ENCODE assay signal across 25 mouse cellular contexts in genomic region chr10:25396859-25397258, GRCm38 (mm10). TPM values are rescaled to one million over a fixed set of nuclear protein-coding genes. Genes with fewer than 3 reads are reported as not detected.
DNase-seq lines count a peak whose midpoint lies in the region; ATAC-seq and TF ChIP-seq lines count a peak whose summit lies in the region.
"Had no signal": no experiment of that assay in that cellular context is flagged by ENCODE, and none has a peak within 500 bp of the region (broad histone marks: within the 10 kb centered on the region; RNA-seq: fewer than 3 reads in every experiment).

No protein-coding gene starts in this region.

- WGBS in liver, embryonic 12.5 days (ENCODE audit: insufficient replicate concordance) = 39% methylated on average over 3 of the region's 3 CpGs
- 53% methylated on average over 3 of the region's 3 CpGs for WGBS in liver, postnatal 0 days (ENCODE audit: insufficient replicate concordance)
- WGBS in liver, embryonic 14.5 days (ENCODE audit: insufficient replicate concordance) = 25% methylated on average over 3 of the region's 3 CpGs
- 82% methylated on average over 3 of the region's 3 CpGs for WGBS in midbrain, embryonic 10.5 days

- no peaks in the 10 kb centered on the region for H3K9me3 ChIP-seq in liver, embryonic 12.5 days (replicated peaks)
- no peaks in the 10 kb centered on the region for H3K9me3 ChIP-seq in liver, postnatal 0 days (ENCODE audit: low read length)
- no peaks in the 10 kb centered on the region for H3K9me3 ChIP-seq in liver, embryonic 14.5 days (ENCODE audit: control insufficient read depth, low read length)
- H3K9me3 ChIP-seq in midbrain, embryonic 10.5 days (replicated peaks) = no peaks in the 10 kb centered on the region
- H3K9me3 ChIP-seq: embryonic facial prominence, embryonic 12.5 days; embryonic facial prominence, embryonic 15.5 days; forebrain, embryonic 12.5 days; forebrain, embryonic 15.5 days; hindbrain, embryonic 10.5 days; hindbrain, embryonic 13.5 days; intestine, embryonic 15.5 days had no signal

- H3K4me3 ChIP-seq in liver, embryonic 12.5 days = no peak overlapping the region
- H3K4me3 ChIP-seq in liver, postnatal 0 days (ENCODE audit: low read depth, low read length) = no peak overlapping the region
- no peak overlapping the region for H3K4me3 ChIP-seq in liver, embryonic 14.5 days (ENCODE audit: insufficient read depth in 1 of 2, low read depth in 2 of 2, low read length in 2 of 2)
- no peak overlapping the region for H3K4me3 ChIP-seq in midbrain, embryonic 10.5 days
- H3K4me3 ChIP-seq: embryonic facial prominence, embryonic 12.5 days; embryonic facial prominence, embryonic 15.5 days; forebrain, embryonic 12.5 days; forebrain, embryonic 15.5 days; heart, adult 2 months; hindbrain, embryonic 10.5 days; hindbrain, embryonic 13.5 days; intestine, embryonic 15.5 days had no signal

- H3K4me1 ChIP-seq in liver, embryonic 12.5 days = peaks cover 41% of the 10 kb centered on the region
- peaks cover 28% of the 10 kb centered on the region for H3K4me1 ChIP-seq in liver, postnatal 0 days (ENCODE audit: insufficient read depth)
- H3K4me1 ChIP-seq in liver, embryonic 14.5 days (replicated peaks; ENCODE audit: control insufficient read depth in 2 of 2, insufficient read depth in 2 of 2, low read length in 1 of 2) = peaks cover 0 to 15% of the 10 kb centered on the region in 2 experiments; a peak in 3 of 4 replicates
- H3K4me1 ChIP-seq in midbrain, embryonic 10.5 days = peaks cover 10% of the 10 kb centered on the region; the same call in 1 of the 2 replicates
- H3K4me1 ChIP-seq: hindbrain, embryonic 13.5 days; intestine, embryonic 15.5 days had no signal

- no peaks in the 10 kb centered on the region for H3K27me3 ChIP-seq in liver, embryonic 12.5 days (replicated peaks)
- H3K27me3 ChIP-seq in liver, postnatal 0 days (ENCODE audit: insufficient read depth, low read length) = no peaks in the 10 kb centered on the region
- no peaks in the 10 kb centered on the region for H3K27me3 ChIP-seq in liver, embryonic 14.5 days (ENCODE audit: control insufficient read depth, insufficient read depth, low read length)
- H3K27me3 ChIP-seq in midbrain, embryonic 10.5 days (ENCODE audit: low read depth, poor library complexity, severe bottlenecking) = no peaks in the 10 kb centered on the region
- H3K27me3 ChIP-seq: embryonic facial prominence, embryonic 12.5 days; embryonic facial prominence, embryonic 15.5 days; forebrain, embryonic 15.5 days; hindbrain, embryonic 13.5 days; intestine, embryonic 15.5 days; Patski had no signal

- DNase-seq in liver, postnatal 0 days = no peak
- peak; percentile 7 for DNase-seq in c-Kit-positive CD71-positive TER-119-negative erythroid progenitor cells, embryonic 14.5 days (ENCODE audit: low read depth)
- DNase-seq in liver, embryonic 14.5 days (ENCODE audit: low read depth in 3 of 3, low spot score in 3 of 3) = no peak
- no peak for DNase-seq in midbrain, embryonic 10.5 days (ENCODE audit: low spot score)
- DNase-seq: adrenal gland, adult 8-10 months; adrenal gland, postnatal 25 days; cerebellum, adult 11 months; cerebellum, adult 2 months; cerebellum, adult 9-11 months; cerebellum, postnatal 25 days; gastrocnemius, postnatal 25 days; heart, adult 2 months; heart, postnatal 36 days had no signal

- H3K9ac ChIP-seq in liver, embryonic 12.5 days = no peak overlapping the region
- H3K9ac ChIP-seq in liver, postnatal 0 days (replicated peaks) = no peak overlapping the region
- H3K9ac ChIP-seq in liver, embryonic 14.5 days (replicated peaks) = no peak overlapping the region
- H3K9ac ChIP-seq: embryonic facial prominence, embryonic 12.5 days; embryonic facial prominence, embryonic 15.5 days; forebrain, embryonic 12.5 days; forebrain, embryonic 15.5 days; hindbrain, embryonic 13.5 days; intestine, embryonic 15.5 days had no signal

- ATAC-seq in liver, embryonic 12.5 days = peak; percentile 75
- no peak for ATAC-seq in liver, postnatal 0 days
- peak; percentile 23; the same call in 1 of the 2 replicates for ATAC-seq in liver, embryonic 14.5 days (ENCODE audit: insufficient read depth)
- ATAC-seq in activated CD4-positive, CD25-positive, alpha-beta regulatory T cell, adult 4 months = no peak
- ATAC-seq: forebrain, embryonic 15.5 days; hindbrain, embryonic 16.5 days; intestine, embryonic 15.5 days; Patski had no signal

- no peak for TF ChIP-seq CTCF in liver, postnatal 0 days (IDR thresholded peaks at IDR 0.05; ENCODE audit: low read depth)
- no peak for TF ChIP-seq CTCF in liver, embryonic 14.5 days (IDR thresholded peaks at IDR 0.05; ENCODE audit: low read depth)

- no peak overlapping the region for H3K4me2 ChIP-seq in liver, embryonic 12.5 days
- H3K4me2 ChIP-seq in liver, postnatal 0 days (ENCODE audit: low read depth, low read length) = no peak overlapping the region
- H3K4me2 ChIP-seq in liver, embryonic 14.5 days (ENCODE audit: low read depth) = no peak overlapping the region
- H3K4me2 ChIP-seq: embryonic facial prominence, embryonic 12.5 days; embryonic facial prominence, embryonic 15.5 days; forebrain, embryonic 12.5 days; forebrain, embryonic 15.5 days; heart, embryonic 11.5 days; hindbrain, embryonic 13.5 days; intestine, embryonic 15.5 days had no signal

- H3K36me3 ChIP-seq in liver, embryonic 12.5 days = no peaks in the 10 kb centered on the region
- no peaks in the 10 kb centered on the region for H3K36me3 ChIP-seq in liver, postnatal 0 days (replicated peaks; ENCODE audit: insufficient read depth, low read length)
- no peaks in the 10 kb centered on the region for H3K36me3 ChIP-seq in liver, embryonic 14.5 days (replicated peaks; ENCODE audit: control insufficient read depth, insufficient read depth, low read depth)
- no peaks in the 10 kb centered on the region for H3K36me3 ChIP-seq in midbrain, embryonic 10.5 days
- H3K36me3 ChIP-seq: embryonic facial prominence, embryonic 12.5 days; embryonic facial prominence, embryonic 15.5 days; forebrain, embryonic 12.5 days; forebrain, embryonic 15.5 days; hindbrain, embryonic 10.5 days; hindbrain, embryonic 13.5 days; intestine, embryonic 15.5 days had no signal

- TF ChIP-seq EP300 in liver, postnatal 0 days (IDR thresholded peaks at IDR 0.05; ENCODE audit: low read depth) = no peak
- no peak for TF ChIP-seq EP300 in liver, embryonic 14.5 days (IDR thresholded peaks at IDR 0.05; ENCODE audit: low read depth)

- no peak overlapping the region for H3K27ac ChIP-seq in liver, embryonic 12.5 days
- H3K27ac ChIP-seq in liver, postnatal 0 days (ENCODE audit: low read depth) = no peak overlapping the region
- no peak overlapping the region for H3K27ac ChIP-seq in liver, embryonic 14.5 days
- H3K27ac ChIP-seq in midbrain, embryonic 10.5 days (replicated peaks) = no peak overlapping the region
- H3K27ac ChIP-seq: embryonic facial prominence, embryonic 12.5 days; embryonic facial prominence, embryonic 15.5 days; forebrain, embryonic 12.5 days; forebrain, embryonic 15.5 days; heart, adult 2 months; hindbrain, embryonic 10.5 days; hindbrain, embryonic 13.5 days; intestine, embryonic 15.5 days had no signal

RNA-seq across cellular contexts. Expression of gene Epb41l2, which starts 37.3 kb away (rescaled TPM):
- 16.2 and 19.0 TPM in 2 replicates for polyA plus RNA-seq in liver, embryonic 12.5 days (2016; fragmentation: Nextera tagmentation; extraction: Ambion mirVana)
- polyA plus RNA-seq in liver, postnatal 0 days (2015; fragmentation: Nextera tagmentation; extraction: Ambion mirVana) = 6.3 and 7.8 TPM in 2 replicates
- 7.3 and 11.7 TPM in 2 replicates for polyA plus RNA-seq in liver, embryonic 14.5 days (2012; rRNA removed)
- 6.8 and 8.0 TPM in 2 replicates for polyA plus RNA-seq in liver, embryonic 14.5 days (2014; fragmentation: Nextera tagmentation; extraction: Ambion mirVana)
- 43.2 and 47.5 TPM in 2 replicates for polyA plus RNA-seq in midbrain, embryonic 10.5 days (2016; fragmentation: Nextera tagmentation; extraction: Ambion mirVana)
- polyA plus RNA-seq in activated CD4-positive, CD25-positive, alpha-beta regulatory T cell, adult 4 months (2017; shearing (Covaris generic)) = 10 to 100 TPM; 14.6 to 15.4 TPM

Comparison
In these comparisons a context has a peak if more than half of its experiments do, and no peak if none do; other contexts are left out.
1. ATAC-seq: peak in liver, embryonic 12.5 days (single experiment) and liver, embryonic 14.5 days (single experiment); none in liver, postnatal 0 days (single experiment) and activated CD4-positive, CD25-positive, alpha-beta regulatory T cell, adult 4 months (single experiment).